Mouse (Mus musculus) G1E-ER4 (cell line): ENCODE data around the gene Cst13. TPM values are rescaled to one million over a fixed set of nuclear protein-coding genes. Genes with fewer than 3 reads are reported as not detected.
"Not testable (repeated sequence)": the region's sequence is repeated elsewhere in the genome, so short reads cannot be mapped to it uniquely, and the experiment has no call there.

ENCODE experiments used
- GATA1 ChIP-seq: IDR thresholded peaks from one replicate; pipeline ENCODE4 v1.8.0; 2012; ENCODE audit warnings: low read length, inconsistent platforms
- polyA plus RNA-seq: library from polyadenylated mRNA; stranded (reverse); fragments of >175 nt; gene quantifications from 2 replicates; pipeline ENCODE4 v1.2.3, GENCODE M21; 2012

The Cst13 gene
- not detected in 2 replicates for polyA plus RNA-seq

GRCm38 (mm10) chr2:148819909-148820308, at the start of gene Cst13:
TSS of gene Cst13 (plus strand) at chr2:148820081.
- no peak for TF ChIP-seq GATA1

GRCm38 (mm10) chr2:148771397-148771796, 48.5 kb upstream of the Cst13 start, which contains the start of gene Cst11:
TSS of gene Cst11 (minus strand) at chr2:148771497.
- not testable (repeated sequence) for TF ChIP-seq GATA1

- TF ChIP-seq GATA1 = no peak
Observed at GRCm38 (mm10) chr2:148781709-148782108, 38.2 kb upstream of the Cst13 start, which contains the start of gene 8030411F24Rik. TSS of gene 8030411F24Rik (plus strand) at chr2:148782009.

- TF ChIP-seq GATA1 = no peak
Observed at GRCm38 (mm10) chr2:148789142-148789541, 30.7 kb upstream of the Cst13 start, which contains the start of gene Cst12. TSS of gene Cst12 (plus strand) at chr2:148789361.

- no peak for TF ChIP-seq GATA1
Observed at GRCm38 (mm10) chr2:148798485-148798884, 21.4 kb upstream of the Cst13 start, which contains the start of gene Cst8. TSS of gene Cst8 (plus strand) at chr2:148798785.

- no peak for TF ChIP-seq GATA1
Observed at GRCm38 (mm10) chr2:148801491-148801921, 18.4 kb upstream of the Cst13 start.

- TF ChIP-seq GATA1 = no peak
Observed at GRCm38 (mm10) chr2:148806696-148807095, 13.2 kb upstream of the Cst13 start.

- TF ChIP-seq GATA1 = no peak
Observed at GRCm38 (mm10) chr2:148825986-148826385, 6.1 kb downstream of the Cst13 start.

- TF ChIP-seq GATA1 = no peak
Observed at GRCm38 (mm10) chr2:148834912-148835311, 15.0 kb downstream of the Cst13 start, which contains the start of gene Cst9. TSS of gene Cst9 (plus strand) at chr2:148835147.

- TF ChIP-seq GATA1 = no peak
Observed at GRCm38 (mm10) chr2:148838075-148838777, 18.3 kb downstream of the Cst13 start.

- no peak for TF ChIP-seq GATA1
Observed at GRCm38 (mm10) chr2:148839224-148839623, 19.3 kb downstream of the Cst13 start.

- TF ChIP-seq GATA1 = no peak
Observed at GRCm38 (mm10) chr2:148851116-148851906, 31.4 kb downstream of the Cst13 start.

GRCm38 (mm10) chr2:148856630-148857400, 36.9 kb downstream of the Cst13 start:
- no peak for TF ChIP-seq GATA1

- no peak for TF ChIP-seq GATA1
Observed at GRCm38 (mm10) chr2:148857506-148857905, 37.6 kb downstream of the Cst13 start.

- no peak for TF ChIP-seq GATA1
Observed at GRCm38 (mm10) chr2:148860993-148861392, 41.1 kb downstream of the Cst13 start.
